Mouse (Mus musculus): Measurements from ENCODE around the gene Gm4027.
"Not testable (repeated sequence)": the region's sequence is repeated elsewhere in the genome, so short reads cannot be mapped to it uniquely, and the experiment has no call there.

The Gm4027 gene

DNA sequence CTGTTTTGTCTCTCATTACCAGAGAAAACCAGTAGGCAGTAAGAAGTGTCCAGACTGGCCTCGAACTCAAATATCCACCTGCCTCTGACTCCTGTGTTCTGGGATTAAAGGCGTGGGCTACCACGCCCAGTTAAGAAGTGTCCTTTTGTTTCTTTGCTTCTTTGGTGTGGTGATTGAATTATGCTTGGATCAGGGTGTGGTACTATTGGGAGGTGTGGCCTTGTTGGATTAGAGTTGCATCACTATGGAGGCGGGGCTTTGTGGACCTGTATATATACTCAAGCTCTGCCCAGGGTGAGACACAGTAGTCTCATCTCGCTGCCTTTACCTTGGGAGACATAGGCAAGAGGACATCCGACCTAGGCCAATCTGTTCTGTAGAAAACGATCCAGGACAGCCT is at the start of gene Gm4027:
Gm4027 (plus strand) TSS at position 301 of the 400 bp plus-strand sequence.
- not testable (repeated sequence) for TF ChIP-seq GATA4 (IDR thresholded peaks at IDR 0.05; ENCODE audit: insufficient replicate concordance, low read length)

DNA sequence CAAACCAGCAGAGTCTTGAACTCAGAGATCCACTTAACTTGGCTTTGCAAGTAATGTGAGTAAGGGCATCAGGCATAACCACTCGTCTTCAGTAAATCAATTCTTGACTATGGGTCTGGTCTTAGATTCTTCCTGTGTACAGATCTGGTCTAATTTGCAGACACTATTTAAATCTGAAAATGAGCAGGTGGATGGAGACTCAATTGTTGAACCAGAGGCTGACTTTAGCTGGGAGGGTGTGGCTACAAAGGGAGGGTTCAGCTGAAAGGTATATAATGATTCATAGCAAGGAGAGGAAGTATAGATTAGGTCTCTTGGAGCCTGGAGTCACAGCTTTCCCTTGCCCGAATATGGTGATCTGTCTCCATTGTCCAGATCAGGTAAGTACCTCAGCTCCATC is 16.3 kb upstream of the Gm4027 start, which contains the start of gene Oog1:
Oog1 (plus strand) TSS at position 301 of the 400 bp plus-strand sequence.
- not testable (repeated sequence) for TF ChIP-seq GATA4 (IDR thresholded peaks at IDR 0.05; ENCODE audit: insufficient replicate concordance, low read length)

GRCm38 (mm10) chr12:87644520-87644919 is 25.9 kb downstream of the Gm4027 start, which contains the start of gene Gm16381:
Gm16381 (minus strand) TSS chr12:87644620.
- TF ChIP-seq GATA4 (IDR thresholded peaks at IDR 0.05; ENCODE audit: insufficient replicate concordance, low read length) = not testable (repeated sequence)

All from liver, adult (tissue).